Mouse (Mus musculus) liver, postnatal 0 days (tissue): ENCODE data around the gene Pkd2l1.

Experiments
- CTCF ChIP-seq: sonication (generic); IDR thresholded peaks from 2 replicates; pipeline ENCODE4 v1.5.1; 2016; ENCODE audit warnings: antibody characterized with exemption, low read depth
- EP300 ChIP-seq: IDR thresholded peaks from 2 replicates; pipeline ENCODE4 v1.6.1; 2016; ENCODE audit warnings: antibody characterized with exemption, low read depth, mild to moderate bottlenecking

DNA sequence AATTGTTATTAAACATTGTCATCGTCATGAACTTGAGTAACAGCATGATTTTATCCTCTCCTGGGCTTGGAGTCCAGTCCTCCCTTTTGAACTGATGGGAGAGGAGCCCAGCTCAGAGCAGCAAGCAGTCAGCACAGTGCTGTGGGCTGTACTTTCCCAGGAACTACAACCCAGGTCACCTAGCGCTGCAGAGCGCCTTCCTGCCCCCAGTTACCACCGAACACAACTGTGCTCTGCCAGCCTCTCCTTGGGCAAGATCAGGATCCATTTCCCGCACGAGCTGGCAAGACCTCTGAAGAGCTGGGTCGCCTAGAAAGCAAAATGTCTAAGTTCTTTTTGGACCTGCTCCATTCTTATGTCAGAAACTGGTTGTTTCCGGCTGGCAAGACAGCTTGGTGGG lies 17.4 kb downstream of the Pkd2l1 start:
- TF ChIP-seq CTCF (no peak), EP300 (no peak)
